Mouse (Mus musculus) ES-E14 (cell line): ENCODE measurements around the gene Fen1. TPM values are rescaled to one million over a fixed set of nuclear protein-coding genes. Genes with fewer than 3 reads are reported as not detected.

Source experiments
- DNase-seq: peaks from one replicate; pipeline ENCODE4 v3.0.0-alpha.2; 2013; ENCODE audit warnings: low read depth, low spot score
- H3K27ac ChIP-seq: 2 replicates; pipeline ENCODE4 v1.5.1; 2012; ENCODE audit warnings: low read depth, mild to moderate bottlenecking, low read length, moderate library complexity, mixed read lengths; ENCODE audit not compliant: poor library complexity, insufficient read depth, severe bottlenecking
- H3K36me3 ChIP-seq: 2 replicates; pipeline ENCODE4 v1.6.1; 2012; ENCODE audit warnings: mild to moderate bottlenecking, low read length, moderate library complexity, mixed read lengths; ENCODE audit not compliant: control insufficient read depth, poor library complexity, insufficient read depth, severe bottlenecking
- H3K4me1 ChIP-seq, 2 experiments: fragments of 150-350 bp in 1 of 2; sonication (generic) in 1 of 2; 2 replicates each; pipeline ENCODE4 v1.6.1; 2012; ENCODE audit warnings: low read length in 2 of 2, mild to moderate bottlenecking in 1 of 2, mixed read lengths in 1 of 2; ENCODE audit not compliant: control insufficient read depth in 2 of 2, insufficient read depth in 2 of 2, poor library complexity in 1 of 2
- H3K4me3 ChIP-seq, 2 experiments: fragments of 150-350 bp in 1 of 2; sonication (generic) in 1 of 2; 2 replicates each; pipeline ENCODE4 v1.5.1; 2012; ENCODE audit warnings: low read length in 2 of 2, low read depth in 1 of 2, mild to moderate bottlenecking in 1 of 2, mixed read lengths in 1 of 2; ENCODE audit not compliant: insufficient read depth in 1 of 2, poor library complexity in 1 of 2, severe bottlenecking in 1 of 2
- H3K9ac ChIP-seq: 2 replicates; pipeline ENCODE4 v1.6.1; 2012; ENCODE audit warnings: low read depth, mild to moderate bottlenecking, low read length, mixed read lengths; ENCODE audit not compliant: poor library complexity, insufficient read depth, severe bottlenecking
- H3K9me3 ChIP-seq: fragments of 150-350 bp; sonication (generic); 2 replicates; pipeline ENCODE4 v1.6.1; 2012; ENCODE audit warnings: low read depth, mild to moderate bottlenecking, low read length; ENCODE audit not compliant: control insufficient read depth, insufficient read depth
- CHD2 ChIP-seq: IDR thresholded peaks from 2 replicates; pipeline ENCODE4 v1.6.1; 2014; ENCODE audit warnings: mild to moderate bottlenecking, low read depth, low read length, inconsistent platforms
- HCFC1 ChIP-seq: IDR thresholded peaks from 2 replicates; pipeline ENCODE4 v1.6.1; 2012; ENCODE audit warnings: low read length, inconsistent platforms, borderline replicate concordance; ENCODE audit not compliant: insufficient read depth
- MAFK ChIP-seq: IDR thresholded peaks from 2 replicates; pipeline ENCODE4 v1.6.1; 2014; ENCODE audit warnings: mild to moderate bottlenecking, low read depth, low read length, inconsistent platforms; ENCODE audit not compliant: insufficient read depth
- ZC3H11A ChIP-seq: IDR thresholded peaks from 2 replicates; pipeline ENCODE4 v1.6.1; 2012; ENCODE audit warnings: low read depth, mild to moderate bottlenecking, inconsistent platforms, low read length, borderline replicate concordance
- ZNF384 ChIP-seq: IDR thresholded peaks from 2 replicates; pipeline ENCODE4 v1.6.1; 2012; ENCODE audit warnings: low read depth, low read length, inconsistent platforms
- in situ Hi-C, 2 experiments: fragments of 600-800 bp; cut with MboI; formaldehyde crosslinking; loops; one replicate each; pipeline ENCODE4 v1.15.1; 2025; ENCODE audit warnings: low sequenced_read_pairs in 2 of 2, inconsistent platforms in 1 of 2; ENCODE audit not compliant: unreplicated experiment in 2 of 2
- total RNA-seq: library from RNA; depleted of rRNA; stranded (reverse); fragments of 300-350 nt; gene quantifications from 2 replicates; pipeline ENCODE4 v1.2.3, GENCODE M21; 2012

The Fen1 gene
- total RNA-seq, 1 experiment, result 113 TPM

- no peaks in the 10 kb centered on the region for H3K9me3 ChIP-seq
- no peaks in the 10 kb centered on the region for H3K36me3 ChIP-seq
- peaks cover 4 to 10% of the 10 kb centered on the region in 2 experiments; a peak in 3 of 4 replicates for H3K4me1 ChIP-seq
- no peak overlapping the region for H3K9ac ChIP-seq
- no peak overlapping the region for H3K27ac ChIP-seq
- TF ChIP-seq HCFC1 (no peak), CHD2 (no peak), MAFK (no peak), ZC3H11A (no peak), ZNF384 (no peak)
- no peak for DNase-seq
- no peak overlapping the region for H3K4me3 ChIP-seq
- in situ Hi-C loops, result no loop called here
These were observed 27.0 kb downstream of the Fen1 start for GRCm38 (mm10) chr19:10176941-10177372.

GRCm38 (mm10) chr19:10176477-10176876, 27.5 kb downstream of the Fen1 start:
- H3K27ac ChIP-seq, result no peak overlapping the region
- no peak overlapping the region for H3K9ac ChIP-seq
- no peak for DNase-seq
- no peaks in the 10 kb centered on the region for H3K9me3 ChIP-seq
- no peak for TF ChIP-seq CHD2
- TF ChIP-seq HCFC1, result no peak
- no peak for TF ChIP-seq ZNF384
- no peak for TF ChIP-seq ZC3H11A
- no peak for TF ChIP-seq MAFK
- H3K36me3 ChIP-seq, result no peaks in the 10 kb centered on the region
- H3K4me1 ChIP-seq, result peaks cover 4 to 10% of the 10 kb centered on the region in 2 experiments; a peak in 3 of 4 replicates
- in situ Hi-C loops, result no loop called here
- H3K4me3 ChIP-seq, result no peak overlapping the region

GRCm38 (mm10) chr19:10174956-10175355, 29.0 kb downstream of the Fen1 start:
- Histone ChIP-seq H3K36me3 (no peaks in the 10 kb centered on the region), H3K4me1 (peaks cover 4 to 12% of the 10 kb centered on the region in 2 experiments; a peak in 3 of 4 replicates), H3K9ac (no peak overlapping the region), H3K27ac (no peak overlapping the region), H3K9me3 (no peaks in the 10 kb centered on the region), H3K4me3 (no peak overlapping the region)
- no peak for DNase-seq
- no peak for TF ChIP-seq ZC3H11A
- TF ChIP-seq CHD2, result no peak
- TF ChIP-seq MAFK, result no peak
- TF ChIP-seq ZNF384, result no peak
- TF ChIP-seq HCFC1, result no peak
- in situ Hi-C loops, result no loop called here

DNA sequence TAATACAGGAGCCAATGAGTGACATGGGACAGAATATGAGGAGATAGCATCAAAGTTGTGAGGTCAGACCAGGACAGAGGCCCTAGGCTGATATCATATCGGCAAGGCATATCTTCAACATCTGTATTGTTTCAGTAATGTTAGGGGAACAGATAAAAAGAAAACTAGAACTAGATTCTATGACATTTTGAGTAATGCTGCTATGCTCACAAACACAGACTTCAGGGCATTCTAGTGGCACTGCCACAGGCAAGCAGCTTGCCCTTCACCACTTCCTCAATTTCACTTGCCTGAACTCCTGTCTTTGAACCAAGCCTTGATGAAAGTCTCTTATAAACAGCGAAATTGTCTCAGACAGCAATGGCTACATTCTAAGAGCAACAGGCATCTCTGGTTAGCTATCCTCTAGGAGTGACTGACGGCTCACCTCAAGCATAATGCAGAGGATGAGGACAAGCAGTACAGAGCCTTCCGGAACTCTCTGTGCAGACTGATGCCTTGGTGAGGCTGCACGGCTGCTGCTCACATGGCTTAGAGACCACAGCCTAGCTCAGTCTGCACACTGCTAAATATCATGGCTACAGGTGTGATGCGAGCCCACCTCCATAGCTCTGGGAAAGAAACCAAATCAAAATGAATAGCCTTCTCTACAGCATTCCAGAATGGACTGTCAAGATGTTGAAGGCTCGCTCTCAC, 30.0 kb downstream of the Fen1 start:
- Histone ChIP-seq H3K9ac (no peak overlapping the region), H3K4me1 (peaks cover 6 to 12% of the 10 kb centered on the region in 2 experiments), H3K36me3 (no peaks in the 10 kb centered on the region), H3K27ac (no peak overlapping the region; the same call in 1 of the 2 replicates), H3K4me3 (no peak overlapping the region), H3K9me3 (no peaks in the 10 kb centered on the region)
- no peak for DNase-seq
- in situ Hi-C loops, result no loop called here
- TF ChIP-seq ZNF384 (no peak), HCFC1 (no peak), CHD2 (no peak), ZC3H11A (no peak), MAFK (no peak)
